ENCODE assay signal across 8 mouse cellular contexts in the genomic region with DNA sequence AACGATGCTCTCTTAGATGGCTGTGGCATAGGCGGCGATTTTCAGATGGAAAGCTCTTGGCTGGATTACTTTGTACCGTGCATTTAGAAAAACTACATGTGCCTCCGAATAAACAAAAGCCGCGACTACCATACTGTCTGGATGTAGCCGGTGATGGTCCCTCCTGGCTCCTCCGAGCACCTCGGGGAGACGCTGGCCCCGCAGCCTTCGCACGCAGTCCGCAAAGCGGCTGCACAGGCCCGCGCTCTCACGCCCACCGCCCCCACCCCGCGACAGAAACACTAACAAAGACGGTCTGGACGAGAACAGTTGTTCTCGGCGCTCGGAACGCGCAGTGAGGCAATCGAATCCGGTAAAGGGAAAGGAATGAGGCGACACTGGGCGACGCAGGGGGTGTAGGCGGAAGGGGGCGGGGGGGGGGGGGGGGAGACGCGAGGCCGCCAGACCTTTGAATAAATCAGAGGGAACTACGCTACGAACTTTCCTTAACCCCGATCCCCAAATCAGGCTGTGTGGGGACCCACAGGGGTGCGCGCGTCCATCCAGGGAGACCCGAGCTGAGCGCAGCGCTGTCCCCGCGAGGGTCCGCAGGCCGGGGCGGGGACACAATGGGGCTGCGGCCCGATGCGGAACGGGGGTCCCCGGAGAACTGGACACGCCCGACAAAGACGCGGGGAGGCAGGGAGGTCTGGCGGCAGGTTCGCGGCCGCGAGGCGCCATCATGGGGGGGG. TPM values are rescaled to one million over a fixed set of nuclear protein-coding genes. Genes with fewer than 3 reads are reported as not detected.
DNase-seq lines count a peak whose midpoint lies in the region; ATAC-seq and TF ChIP-seq lines count a peak whose summit lies in the region.

No protein-coding gene starts in this region.

- H3K9ac ChIP-seq in lung, postnatal 0 days (replicated peaks; ENCODE audit: low read depth), result peak overlapping the region; percentile 94

- H3K36me3 ChIP-seq in heart, embryonic 10.5 days, result no peaks in the 10 kb centered on the region
- H3K36me3 ChIP-seq in lung, postnatal 0 days (ENCODE audit: insufficient read depth, low read length), result no peaks in the 10 kb centered on the region

- no peaks in the 10 kb centered on the region for H3K27me3 ChIP-seq in heart, embryonic 10.5 days (ENCODE audit: insufficient read depth, poor library complexity, severe bottlenecking)
- no peaks in the 10 kb centered on the region for H3K27me3 ChIP-seq in lung, postnatal 0 days (replicated peaks; ENCODE audit: insufficient read depth, low read length)

- peak; percentile 41; the same call in 1 of the 2 replicates for TF ChIP-seq EP300 in lung, postnatal 0 days (IDR thresholded peaks at IDR 0.05)

- no peak for TF ChIP-seq CTCF in lung, postnatal 0 days (IDR thresholded peaks at IDR 0.05)

- peak overlapping the region; percentile 99 for H3K27ac ChIP-seq in heart, embryonic 10.5 days
- H3K27ac ChIP-seq in lung, postnatal 0 days (ENCODE audit: low read length), result peak overlapping the region; percentile 96

- under 1% methylated on average over 57 of the region's 68 CpGs for WGBS in heart, embryonic 10.5 days
- under 1% methylated on average over 51 of the region's 68 CpGs for WGBS in lung, postnatal 0 days

- H3K4me2 ChIP-seq in lung, postnatal 0 days (replicated peaks; ENCODE audit: low read depth, low read length), result peak overlapping the region; percentile 71

- DNase-seq in urinary bladder, postnatal 36 days (ENCODE audit: low spot score in 2 of 2), result peak; percentile 33 to 40
- no peak for DNase-seq in urinary bladder, postnatal 25 days (ENCODE audit: low spot score)
- DNase-seq in cerebellum, postnatal 36 days, result peak; percentile 30 to 32
- peak; percentile 84 for DNase-seq in heart, embryonic 10.5 days (ENCODE audit: low spot score)
- DNase-seq in kidney, postnatal 14 days, result peak; percentile 59
- DNase-seq in lung, postnatal 0 days (ENCODE audit: low spot score), result peak; percentile 79
- peak; percentile 73 for DNase-seq in retina, postnatal 1 day
- DNase-seq in spleen, postnatal 4 days (ENCODE audit: low spot score in 2 of 2), result no peak

- peak overlapping the region; percentile 96 for H3K4me3 ChIP-seq in heart, embryonic 10.5 days
- H3K4me3 ChIP-seq in lung, postnatal 0 days (ENCODE audit: low read depth, low read length), result peak overlapping the region; percentile 92

- ATAC-seq in lung, postnatal 0 days, result peak; percentile 63

- no peaks in the 10 kb centered on the region for H3K9me3 ChIP-seq in heart, embryonic 10.5 days
- H3K9me3 ChIP-seq in lung, postnatal 0 days (ENCODE audit: low read length), result no peaks in the 10 kb centered on the region

- H3K4me1 ChIP-seq in heart, embryonic 10.5 days, result peaks cover 28% of the 10 kb centered on the region
- H3K4me1 ChIP-seq in lung, postnatal 0 days (ENCODE audit: insufficient read depth, low read depth, low read length), result peaks cover 11% of the 10 kb centered on the region; the same call in 1 of the 2 replicates

RNA-seq across cellular contexts. Expression of gene Smad1, which starts 0.9 kb away (rescaled TPM):
- 20.1 and 32.1 TPM in 2 replicates for polyA plus RNA-seq in heart, embryonic 10.5 days (2016; fragmentation: Nextera tagmentation; extraction: Ambion mirVana)
- polyA plus RNA-seq in lung, postnatal 0 days (2015; fragmentation: Nextera tagmentation; extraction: Ambion mirVana), result 23.0 and 25.1 TPM in 2 replicates

Comparison
In these comparisons a context has a peak if more than half of its experiments do, and no peak if none do; other contexts are left out.
1. DNase-seq: peak in urinary bladder, postnatal 36 days (2 of 2), cerebellum, postnatal 36 days (2 of 2), heart, embryonic 10.5 days (single experiment), kidney, postnatal 14 days (single experiment), lung, postnatal 0 days (single experiment) and retina, postnatal 1 day (single experiment); none in urinary bladder, postnatal 25 days (single experiment) and spleen, postnatal 4 days (0 of 2).